Mouse (Mus musculus): ENCODE measurements around the gene Slc12a5.

DNA sequence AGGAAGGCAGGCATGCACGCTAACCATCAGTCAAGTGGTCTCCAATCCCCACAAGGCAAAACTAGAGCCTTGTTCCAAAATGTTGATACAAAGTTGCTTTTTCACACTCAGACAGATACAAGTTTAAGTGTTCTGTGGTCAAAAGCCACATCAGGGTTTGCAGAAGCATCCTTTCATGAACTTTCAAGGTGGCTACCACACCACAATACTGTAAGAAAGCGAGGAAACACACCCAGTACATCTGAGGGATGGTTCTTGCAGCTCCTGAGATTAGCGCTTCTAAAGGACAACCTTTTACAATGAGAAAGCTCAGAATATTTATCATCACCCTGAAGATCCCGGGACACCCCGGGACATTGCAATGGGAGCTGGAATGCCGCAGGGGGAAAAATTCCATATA, 72.7 kb downstream of the Slc12a5 start:
- TF ChIP-seq CTCF (conservative IDR thresholded peaks at IDR 0.05; ENCODE audit: low read length) (no peak), NANOG (IDR thresholded peaks at IDR 0.05; ENCODE audit: borderline replicate concordance, low read length) (no peak)

Data from E14TG2a.4 (cell line).